Mouse (Mus musculus) liver, adult (tissue): ENCODE measurements around the gene Ythdf1.

Experiments used
- GATA4 ChIP-seq: IDR thresholded peaks from 2 replicates; pipeline ENCODE4 v1.6.1; 2014; ENCODE audit warnings: mild to moderate bottlenecking, low read length; ENCODE audit not compliant: insufficient replicate concordance

The Ythdf1 gene

DNA sequence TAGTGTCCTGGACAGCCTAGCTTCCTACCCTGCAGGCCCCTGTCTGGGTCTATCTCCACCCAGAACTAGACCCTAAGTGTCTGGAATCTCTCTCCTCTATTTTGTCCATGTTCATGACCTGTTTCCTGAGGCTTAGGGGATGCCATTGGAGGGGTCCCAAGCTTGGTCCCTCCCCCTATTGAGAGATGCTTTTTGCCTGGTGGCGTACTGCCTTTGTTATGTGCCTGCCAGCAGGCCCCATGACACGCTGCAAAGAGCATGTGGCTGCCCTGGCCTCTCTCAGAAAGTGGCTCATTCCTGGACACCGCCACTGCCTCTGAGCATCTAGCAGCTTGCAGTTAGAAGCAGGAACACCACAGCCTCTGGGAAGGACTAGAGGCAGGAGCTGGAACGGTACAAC, 8.0 kb upstream of the Ythdf1 start, which contains the start of gene Birc7:
Gene Birc7, plus strand, starts transcription at position 301 of the 400 bp plus-strand sequence.
- TF ChIP-seq GATA4, result no peak

DNA sequence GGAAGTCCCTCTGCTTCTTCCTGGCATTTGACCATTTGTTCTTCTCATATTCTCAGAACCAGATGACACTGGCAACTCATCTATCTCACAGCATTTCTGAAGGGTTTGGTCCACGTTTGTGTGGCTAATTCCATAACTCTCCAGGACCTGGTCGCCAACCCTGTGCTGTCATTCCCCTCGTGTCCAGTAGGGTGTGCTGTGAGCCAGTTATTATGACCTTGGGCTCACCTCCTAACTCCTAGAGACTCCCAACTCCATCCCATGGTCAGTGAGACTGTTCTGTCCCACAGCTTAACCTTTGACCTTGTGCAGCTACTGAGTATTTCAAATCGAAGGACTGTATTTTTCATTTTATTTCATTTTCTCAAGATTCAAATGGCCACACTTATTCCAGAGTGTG, 4.4 kb upstream of the Ythdf1 start:
- no peak for TF ChIP-seq GATA4

DNA sequence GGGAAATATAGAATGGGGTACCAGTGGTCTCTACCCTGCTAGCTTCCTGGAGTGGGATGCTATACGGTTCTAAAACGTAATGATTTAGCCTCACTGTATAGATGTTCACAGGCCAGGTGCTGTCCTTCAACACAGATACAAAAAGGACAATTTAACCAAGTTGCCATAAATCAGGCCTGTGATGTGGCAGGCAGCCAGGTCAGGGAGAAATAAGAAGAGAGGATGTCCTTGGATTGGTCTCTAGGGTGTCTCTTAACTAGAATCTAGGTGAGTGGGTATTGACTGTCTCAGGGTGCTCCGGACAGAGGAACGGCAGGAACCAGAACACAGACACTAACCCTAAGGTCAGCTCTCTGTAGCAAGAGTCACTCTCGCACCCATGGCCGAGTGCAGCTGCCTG, 2.0 kb upstream of the Ythdf1 start:
- TF ChIP-seq GATA4, result no peak

DNA sequence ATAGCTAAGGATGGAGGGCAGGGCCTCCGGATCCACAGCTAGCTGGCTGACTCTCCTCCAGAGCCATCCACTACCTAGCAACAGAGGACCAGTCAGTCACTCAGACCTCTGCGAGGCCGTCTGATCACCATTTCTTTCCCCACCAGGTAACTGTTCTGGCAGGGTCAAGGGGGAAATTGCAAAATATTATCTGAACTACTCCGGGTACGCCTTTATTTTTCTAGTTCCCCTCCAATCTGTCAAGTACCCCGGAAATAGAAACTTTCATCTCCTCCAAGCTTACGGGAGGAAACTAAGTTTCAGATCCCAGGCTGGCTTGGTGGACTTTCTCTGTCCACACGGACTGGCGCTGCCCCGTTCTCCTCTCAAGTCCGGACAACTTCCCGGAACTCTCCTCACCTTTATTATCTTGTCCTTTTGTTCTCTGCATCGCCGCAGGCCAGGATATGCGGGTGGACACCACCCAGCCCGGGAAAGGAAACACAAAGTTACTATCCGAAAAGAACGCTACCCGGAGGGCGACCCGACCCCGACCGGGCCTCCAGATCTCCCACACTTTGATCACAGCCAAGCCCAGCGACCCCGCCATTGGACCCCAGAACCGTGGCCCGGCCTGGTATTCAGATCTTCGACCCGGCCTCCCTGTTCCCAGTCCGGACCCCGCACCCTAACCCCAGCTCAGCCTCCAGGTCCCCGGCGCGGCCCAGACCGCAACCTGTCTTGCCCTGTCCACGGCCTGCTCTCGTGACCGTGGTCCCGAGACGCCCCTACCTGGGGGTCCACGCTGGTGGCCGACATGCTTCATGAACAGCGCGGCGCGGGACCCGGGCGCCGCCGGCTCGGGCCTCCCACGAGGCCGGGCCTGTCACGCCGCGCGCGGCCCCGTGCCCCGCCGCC, 588 bp downstream of the Ythdf1 start:
- no peak for TF ChIP-seq GATA4

DNA sequence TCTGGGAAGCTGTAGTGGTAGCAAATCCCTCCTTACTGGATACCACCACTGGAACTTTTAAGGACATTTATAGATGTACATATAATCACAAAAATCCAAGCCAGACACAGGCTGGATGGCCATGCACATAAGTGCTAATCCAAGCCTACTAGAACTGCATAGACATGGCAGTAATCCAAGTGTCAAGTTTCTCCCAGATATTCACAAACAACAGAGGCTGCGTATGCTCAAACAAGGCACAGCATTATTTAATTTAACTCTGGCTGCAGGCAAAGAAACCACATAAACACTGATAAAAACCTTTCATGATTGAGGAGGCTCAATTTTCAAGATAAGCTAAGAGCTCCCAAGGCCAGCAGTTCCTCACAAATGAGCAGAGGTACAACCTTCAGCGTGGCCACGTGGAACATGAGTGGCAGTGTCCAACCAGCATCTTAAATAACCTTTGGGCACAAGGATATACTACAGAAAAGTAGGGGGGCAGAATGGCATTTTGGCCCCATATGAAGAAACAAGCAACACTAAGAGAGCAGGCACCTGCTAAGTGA, 4.8 kb downstream of the Ythdf1 start:
- TF ChIP-seq GATA4, result no peak

DNA sequence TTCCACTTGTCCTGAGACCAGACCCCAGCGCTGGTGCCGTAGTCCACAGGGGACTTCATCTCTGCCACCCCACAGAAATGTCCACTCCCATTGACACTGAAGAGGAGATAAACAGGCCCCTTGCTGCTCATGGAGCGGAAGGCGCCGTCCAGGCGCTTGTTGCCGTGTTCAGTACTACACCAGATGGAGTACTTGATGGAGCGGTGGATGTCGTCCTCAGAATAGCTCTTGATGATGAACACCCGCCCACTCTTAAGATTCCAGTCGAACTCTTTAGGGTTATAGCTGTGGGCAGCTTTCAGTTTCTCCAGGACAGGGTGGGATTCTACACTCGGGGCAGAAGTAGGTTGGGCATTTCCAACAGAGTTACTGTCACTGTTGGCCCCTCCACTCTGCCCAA, 9.8 kb downstream of the Ythdf1 start:
- TF ChIP-seq GATA4, result no peak

DNA sequence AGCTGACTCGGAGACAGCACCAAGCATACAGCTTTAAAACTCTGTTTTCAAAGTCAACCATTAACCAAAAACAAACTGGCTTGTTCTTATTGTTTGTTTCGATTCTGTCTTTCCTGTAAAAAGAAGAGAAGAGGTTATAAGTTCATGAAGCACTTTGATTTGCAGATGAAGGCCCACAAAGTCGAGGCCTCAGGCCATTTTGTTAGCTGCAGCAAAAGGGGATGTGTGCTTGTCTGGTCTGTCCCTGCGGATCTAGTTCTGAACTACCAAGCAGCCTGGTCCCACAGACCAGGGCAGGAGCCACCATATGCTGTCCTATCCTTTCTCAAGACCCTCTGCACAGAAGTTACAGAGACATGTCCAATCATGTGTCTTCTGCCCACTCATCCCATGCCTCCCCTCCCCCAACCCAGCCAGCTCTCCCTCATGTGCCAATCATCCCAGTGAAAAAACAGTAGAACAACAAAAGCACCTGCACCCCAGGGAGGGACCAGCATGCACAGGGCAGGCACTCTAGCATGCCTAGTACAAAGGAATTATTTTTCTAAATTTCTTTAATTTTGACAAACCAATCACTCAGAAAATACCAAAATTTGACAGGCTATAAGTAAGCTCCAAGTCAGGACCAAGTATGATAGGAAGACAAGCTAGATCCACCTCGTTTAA, 15.1 kb downstream of the Ythdf1 start:
- no peak for TF ChIP-seq GATA4

DNA sequence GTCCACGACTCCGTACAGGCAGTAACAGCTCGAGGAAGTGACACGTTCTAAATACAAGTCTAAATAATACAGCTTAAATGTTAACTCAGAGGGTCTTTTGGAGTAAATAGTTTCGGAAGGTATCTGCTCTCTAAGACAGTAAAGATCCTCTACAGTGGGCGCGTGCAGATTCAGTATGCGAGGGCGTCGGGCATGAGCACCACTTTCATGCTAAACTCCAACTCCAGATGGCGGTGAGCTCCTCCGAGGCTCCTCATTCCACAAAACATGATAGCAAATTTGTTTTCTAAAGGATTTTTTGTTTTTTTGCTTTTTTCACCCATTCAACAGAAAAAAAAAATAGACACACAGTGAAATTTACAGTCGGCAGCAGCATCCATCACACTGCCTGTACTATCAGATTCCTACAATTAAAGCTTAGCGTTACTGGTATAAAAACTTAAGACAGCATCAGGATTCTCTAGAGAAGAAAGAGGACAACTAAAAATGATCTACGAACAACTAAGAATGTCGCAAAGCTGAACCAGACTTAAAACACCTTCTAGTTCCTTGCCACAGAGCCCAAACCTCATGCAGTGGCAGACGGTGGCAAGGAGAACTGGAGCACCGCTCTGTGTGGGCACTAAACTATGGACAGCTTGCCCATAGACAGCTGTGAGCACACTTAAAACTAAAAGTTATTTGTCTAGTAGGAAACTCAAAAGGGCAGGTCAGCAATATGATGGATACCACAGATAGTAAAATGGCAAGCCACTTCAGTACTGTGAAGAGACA, 16.1 kb downstream of the Ythdf1 start:
- TF ChIP-seq GATA4, result no peak

DNA sequence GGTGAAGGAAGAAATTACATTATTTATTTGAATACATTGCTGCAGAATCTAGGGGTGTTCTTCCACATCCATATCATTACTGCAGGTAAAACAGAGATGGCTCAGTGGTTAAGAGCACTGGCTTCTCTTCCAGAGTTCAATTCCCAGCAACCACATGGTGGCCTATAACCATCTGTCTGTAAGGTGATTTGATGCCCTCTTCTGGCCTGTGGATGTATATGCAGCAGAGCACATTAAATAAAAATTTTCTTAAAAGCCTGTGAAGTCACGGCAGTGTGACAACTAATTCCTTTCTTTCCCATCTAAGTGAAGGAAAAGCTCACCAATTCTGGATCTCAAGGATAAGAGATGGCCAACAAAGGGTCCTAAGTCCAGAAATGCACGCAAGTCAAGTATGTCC, 18.7 kb downstream of the Ythdf1 start:
- no peak for TF ChIP-seq GATA4

DNA sequence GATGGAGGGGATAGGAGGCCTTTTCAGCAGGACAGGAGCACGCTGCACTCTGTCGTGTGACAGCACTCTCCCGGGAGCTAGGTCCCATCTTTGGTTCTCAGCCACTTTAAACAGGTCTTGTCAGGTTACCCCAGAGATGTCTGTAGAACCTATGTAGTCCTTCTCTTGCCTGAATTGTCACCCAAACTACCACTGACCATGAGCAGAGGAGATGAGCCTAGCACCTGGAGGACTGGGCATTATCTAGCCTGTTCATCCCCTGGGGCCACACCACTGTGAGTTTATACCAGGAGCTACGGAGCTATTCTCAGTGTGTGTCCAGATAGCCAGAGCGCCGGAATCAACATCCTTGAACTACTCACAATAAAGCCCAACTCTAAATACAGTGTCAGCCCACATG, 22.9 kb downstream of the Ythdf1 start:
- no peak for TF ChIP-seq GATA4

DNA sequence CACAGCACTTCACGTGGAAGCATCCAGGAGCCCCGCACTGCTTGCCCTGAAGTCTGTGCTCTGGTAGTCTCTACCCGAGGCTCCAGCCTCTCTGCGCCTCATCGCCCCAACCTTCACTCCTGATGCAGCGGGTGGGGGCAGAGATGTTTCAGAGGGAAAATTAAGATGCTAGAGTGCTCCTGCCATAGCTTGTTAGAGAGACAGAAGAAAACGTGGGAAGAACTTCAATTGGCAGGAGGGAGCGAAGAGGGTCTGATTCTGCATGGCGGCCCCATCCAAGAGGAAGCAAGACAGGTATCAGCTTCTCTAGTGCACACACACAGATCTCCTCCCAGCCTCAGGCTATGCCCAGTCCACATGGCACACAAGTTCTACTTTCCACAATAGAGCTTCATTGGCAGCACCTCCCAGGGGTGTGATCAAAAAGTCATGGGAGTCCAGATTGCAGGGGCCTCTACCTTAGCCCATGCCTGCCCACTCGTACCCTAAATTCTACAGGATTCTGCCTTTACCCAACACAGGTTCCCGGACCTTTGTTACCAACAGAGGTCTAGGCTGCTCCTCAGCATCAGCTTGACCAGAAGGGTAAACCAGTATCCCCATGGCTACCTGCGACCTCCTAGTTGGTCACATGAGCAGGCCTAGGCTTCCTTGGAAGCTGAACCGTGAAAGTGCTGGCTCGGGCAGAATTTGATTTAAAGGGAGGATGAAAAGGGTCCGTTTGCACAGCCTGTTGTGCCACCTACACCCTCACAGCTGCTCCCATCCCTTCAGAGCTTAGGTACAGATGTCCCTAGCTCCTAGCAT, 23.7 kb downstream of the Ythdf1 start:
- TF ChIP-seq GATA4, result no peak

DNA sequence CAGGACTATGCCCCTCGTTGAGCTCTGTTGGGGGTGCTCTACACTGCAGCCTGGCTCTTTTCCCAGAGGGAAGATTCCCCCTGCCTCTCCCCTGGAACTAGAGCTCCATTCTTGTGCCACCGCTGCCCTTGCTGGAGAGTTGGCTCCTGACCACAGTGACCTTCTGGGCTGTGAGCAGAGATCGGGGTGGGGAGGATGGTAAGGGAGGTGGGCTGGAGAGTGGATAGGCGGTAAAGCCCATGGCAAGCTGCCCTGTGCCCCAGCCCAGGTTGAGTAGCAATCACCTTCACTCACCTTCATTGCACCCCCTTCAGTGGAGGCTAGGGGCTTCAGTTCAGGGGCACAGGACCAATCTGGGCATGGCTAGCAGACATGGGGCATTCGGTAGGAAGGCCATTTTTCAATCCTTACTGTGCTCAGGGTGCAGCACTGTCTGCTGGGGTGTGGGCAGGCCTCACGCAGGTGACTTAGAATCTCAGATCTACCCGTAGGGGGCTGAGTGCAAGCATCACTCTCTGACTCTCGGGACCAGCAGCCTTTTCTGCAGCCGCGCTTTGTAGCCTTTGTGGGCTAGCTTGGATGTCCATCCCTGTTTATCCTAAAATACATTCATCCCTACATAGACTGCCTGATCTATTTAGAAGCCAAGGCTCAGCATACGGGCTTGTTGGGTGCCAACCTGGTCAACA, 24.8 kb downstream of the Ythdf1 start:
- TF ChIP-seq GATA4, result no peak

DNA sequence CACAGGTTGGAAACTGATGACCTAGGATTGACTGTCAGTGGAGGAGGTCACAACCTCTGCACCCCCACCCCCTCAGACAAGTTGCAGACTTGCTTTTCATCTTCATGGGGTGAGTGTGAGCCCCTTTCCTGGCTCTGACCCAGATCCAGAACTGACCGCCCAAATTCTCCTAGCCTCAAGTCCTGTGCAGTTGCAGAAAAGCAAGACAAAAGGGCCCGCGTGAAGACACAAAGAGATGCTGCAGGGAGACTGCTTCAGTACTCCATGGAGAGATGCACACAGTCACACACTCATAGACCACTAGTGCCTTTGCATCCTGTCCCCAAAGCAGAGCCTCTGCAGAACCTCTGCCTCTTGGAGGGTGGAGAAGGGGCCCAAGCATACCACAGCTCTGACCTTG, 25.4 kb downstream of the Ythdf1 start:
- TF ChIP-seq GATA4, result no peak

DNA sequence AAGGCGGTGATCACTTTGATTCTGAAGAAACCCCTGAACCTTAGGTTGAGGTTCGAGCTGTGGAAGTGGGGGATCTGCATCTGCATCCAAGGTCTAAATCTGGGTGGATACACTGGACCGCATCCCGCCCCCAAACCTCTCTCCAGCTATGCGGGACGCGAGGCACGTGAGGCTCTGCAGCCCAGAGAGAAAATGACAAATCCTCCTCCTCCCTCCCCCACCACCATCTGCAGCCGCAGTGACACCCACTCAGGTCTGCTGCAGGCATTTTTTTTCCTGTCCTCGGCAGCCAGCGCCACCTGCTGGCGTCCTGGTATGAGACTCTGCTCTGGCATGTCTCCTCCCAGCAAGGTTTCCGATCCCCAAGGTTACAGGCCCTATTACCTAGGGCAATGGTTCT, 26.0 kb downstream of the Ythdf1 start:
- no peak for TF ChIP-seq GATA4
